Mouse (Mus musculus) inflammation-experienced regulatory T-cells, adult 16 weeks (primary cell): ENCODE results near the gene Hnrnpul1. TPM values are rescaled to one million over a fixed set of nuclear protein-coding genes. Genes with fewer than 3 reads are reported as not detected.

Experiments used
- polyA plus RNA-seq: library from polyadenylated mRNA; unstranded; fragments of 100-300 nt; shearing (Covaris generic); gene quantifications from one replicate; pipeline ENCODE4 v1.2.1, GENCODE M21; 2017

Hnrnpul1 gene
- 64.0 TPM for polyA plus RNA-seq

DNA sequence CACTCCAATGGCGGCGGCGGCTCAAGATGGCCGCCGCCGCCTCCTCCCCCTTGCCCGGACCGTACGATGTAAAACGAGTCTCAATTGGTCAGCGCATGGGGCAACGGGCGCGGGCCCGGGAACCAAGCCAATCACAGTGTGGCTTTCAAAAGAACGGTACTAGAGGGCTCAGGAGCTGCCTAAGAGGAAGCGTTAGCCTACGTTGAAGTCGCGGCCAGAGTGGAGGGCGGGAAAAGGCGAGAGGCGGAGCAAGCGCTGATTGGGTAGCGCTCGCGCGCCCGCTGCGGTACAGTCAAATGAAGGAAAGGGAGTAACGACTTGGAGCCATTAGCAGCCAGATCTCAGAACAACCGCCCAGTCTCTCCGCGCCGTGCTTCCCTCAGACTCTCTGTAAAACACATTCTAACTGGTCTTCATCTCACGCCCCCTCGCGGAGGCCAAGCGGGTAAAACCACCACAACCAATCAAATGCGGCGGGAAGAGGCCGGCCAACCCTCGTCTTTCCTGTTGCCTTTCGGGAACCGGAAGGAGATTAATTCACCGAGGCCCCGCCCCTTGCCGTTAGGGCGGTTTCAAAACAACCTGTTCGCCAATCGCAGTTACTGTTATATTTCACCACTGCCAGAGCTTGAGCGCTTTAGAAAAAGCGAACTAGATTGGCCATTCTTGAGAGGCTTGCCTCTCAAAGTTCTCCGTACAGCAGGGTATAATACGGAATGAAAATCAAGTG, at the start of gene Hnrnpul1:
Hnrnpul1 (minus strand) TSS at position 20 of the 730 bp plus-strand sequence.

DNA sequence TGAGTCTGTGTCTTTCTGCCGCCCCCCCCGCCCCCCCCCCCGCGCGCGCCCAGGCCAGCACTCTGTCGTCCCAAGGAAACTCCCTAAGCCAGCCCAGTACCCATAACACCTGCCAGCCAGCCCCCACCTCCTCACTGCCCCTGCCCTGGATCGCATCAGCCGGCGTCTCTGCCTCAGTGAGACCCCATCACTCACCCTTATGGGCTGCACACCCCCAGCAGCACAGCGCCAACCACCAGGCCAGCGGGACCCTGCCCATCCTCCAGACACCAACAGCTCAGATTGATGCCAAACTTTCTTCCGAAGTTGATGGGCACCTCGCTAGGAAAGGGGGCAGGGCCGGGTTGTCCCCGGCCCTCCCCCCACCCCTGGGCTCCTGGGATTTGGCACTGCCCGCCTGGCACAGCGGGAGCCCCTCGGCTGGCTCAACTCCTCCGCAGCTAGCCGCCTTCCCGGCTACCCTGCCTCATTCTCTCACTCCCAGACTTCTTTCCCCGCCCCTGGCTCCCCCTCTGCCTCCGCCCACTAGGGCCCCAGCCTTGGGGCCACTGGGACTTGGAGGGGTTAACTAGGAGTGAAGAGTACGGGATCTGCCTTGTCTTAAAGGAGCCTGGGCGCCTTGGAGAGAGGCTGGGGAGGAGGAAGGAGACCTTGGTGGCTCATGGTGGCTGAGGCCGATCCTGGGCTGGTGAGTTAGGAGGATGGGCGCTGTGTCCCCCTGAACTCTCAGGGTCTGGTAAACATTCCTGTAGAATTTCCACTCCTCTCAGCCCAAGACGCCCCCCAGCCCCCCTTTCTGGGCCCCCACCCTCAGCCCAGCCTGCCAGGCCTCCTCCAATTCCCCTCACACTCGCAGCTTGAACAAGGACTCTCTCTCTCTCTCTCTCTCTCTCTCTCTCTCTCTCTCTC, 33.9 kb upstream of the Hnrnpul1 start, which contains the start of gene Axl:
Axl (minus strand) TSS at position 486 of the 909 bp plus-strand sequence.

DNA sequence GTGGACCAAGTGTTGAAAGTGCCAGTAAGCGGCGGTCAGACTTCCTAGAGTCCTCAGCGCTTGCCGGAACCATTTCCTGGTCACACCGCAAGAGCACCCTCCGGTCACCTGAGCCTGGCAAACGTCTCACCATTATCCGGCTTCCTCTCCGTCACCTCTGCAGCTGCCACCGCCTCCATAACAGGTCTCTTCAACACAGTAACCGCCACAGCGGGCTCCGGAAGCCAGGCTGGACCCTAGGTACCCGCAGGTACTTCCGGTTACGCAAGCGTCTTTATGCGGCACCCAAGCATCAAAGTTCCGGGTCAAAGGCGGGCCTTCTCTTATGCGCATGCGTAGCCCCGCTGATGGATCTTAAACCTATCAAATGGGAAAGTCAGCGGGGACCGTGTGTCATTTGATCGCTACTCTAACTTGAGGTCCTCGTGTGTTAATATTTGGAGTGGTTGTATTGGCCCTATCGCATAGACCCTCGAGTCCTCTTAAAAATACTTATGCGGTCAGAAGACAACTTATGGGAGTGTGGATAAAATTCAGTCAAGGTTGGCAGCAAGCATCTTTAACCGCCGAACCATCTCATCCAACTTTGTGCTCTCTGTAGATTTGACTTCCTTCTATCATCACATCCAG, 35.7 kb downstream of the Hnrnpul1 start, which contains the start of gene Ccdc97:
Ccdc97 (minus strand) TSS at position 301 of the 630 bp plus-strand sequence.

DNA sequence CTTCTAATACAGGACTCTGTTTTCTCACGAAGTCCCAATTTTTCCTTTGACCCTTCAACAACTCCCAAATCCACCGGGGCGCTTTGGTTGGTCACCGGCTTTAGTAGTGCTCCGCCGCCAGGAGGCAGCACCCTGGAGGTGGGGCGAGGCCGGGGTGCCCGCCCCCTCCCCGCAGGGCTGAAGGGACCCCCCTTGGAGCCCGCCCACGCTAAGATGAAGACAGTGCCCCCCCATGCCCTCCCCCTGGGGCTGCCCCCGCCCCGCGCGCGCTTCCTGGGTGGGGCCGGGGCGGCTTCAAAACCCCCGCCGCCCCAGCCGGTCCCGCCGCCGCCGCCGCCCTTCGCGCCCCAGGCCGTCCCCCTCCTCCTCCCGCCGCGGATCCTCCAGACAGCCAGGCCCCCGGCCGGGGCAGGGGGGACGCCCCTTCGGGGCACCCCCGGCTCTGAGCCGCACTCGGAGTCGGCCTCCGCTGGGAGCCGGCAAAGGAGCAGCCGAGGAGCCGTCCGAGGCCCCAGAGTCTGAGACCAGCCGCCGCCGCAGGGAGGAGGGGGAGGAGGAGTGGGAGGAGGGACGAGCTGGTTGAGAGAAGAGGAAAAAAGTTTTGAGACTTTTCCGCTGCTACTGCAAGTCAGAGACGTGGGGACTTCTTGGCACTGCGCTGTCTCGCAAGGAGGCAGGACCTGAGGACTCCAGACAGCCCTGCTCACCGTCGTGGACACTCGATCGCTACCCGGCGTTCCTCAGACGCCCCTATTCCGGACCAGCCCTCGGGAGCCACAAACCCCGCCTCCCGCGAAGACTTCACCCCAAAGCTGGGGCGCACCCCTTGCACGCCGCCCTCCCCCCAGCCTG, 67.7 kb downstream of the Hnrnpul1 start, which contains the start of gene Tgfb1:
Tgfb1 (plus strand) TSS at position 323 of the 852 bp plus-strand sequence.

DNA sequence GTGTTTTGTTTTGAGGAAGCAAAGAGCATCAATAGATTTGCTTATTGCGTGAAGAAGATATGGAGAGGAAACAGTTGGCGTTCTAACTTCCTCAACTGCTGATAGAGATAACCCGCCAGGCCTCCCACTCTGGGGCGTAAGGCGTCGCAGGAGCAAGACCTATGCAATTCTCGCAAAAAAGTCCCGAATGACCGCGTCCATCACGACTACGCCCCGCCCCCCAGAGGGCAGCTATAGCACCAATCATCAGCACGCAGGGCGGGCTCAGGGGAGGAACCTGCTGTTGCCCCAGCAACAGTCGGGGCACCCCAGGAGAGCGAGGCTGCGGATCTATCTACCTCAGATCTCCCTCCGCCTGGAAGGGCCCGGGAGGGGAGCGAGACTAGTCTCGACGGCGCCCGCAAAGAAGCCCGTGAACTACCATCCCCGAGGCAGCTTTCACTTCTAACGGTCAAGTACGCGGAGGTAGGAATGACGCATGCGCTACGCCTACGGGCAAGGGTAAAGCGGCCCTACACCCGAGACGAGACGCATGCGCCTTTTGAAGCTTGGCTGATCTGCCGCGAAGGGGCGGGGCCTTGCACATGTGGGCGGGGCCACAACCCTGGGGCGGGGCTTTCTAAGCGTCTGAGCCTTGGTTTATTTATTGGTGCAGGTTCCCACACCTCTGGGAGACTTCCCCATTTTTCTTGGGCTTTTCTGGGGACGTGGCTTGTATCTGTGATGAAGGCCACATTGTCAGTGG, 73.9 kb downstream of the Hnrnpul1 start, which contains the start of gene B9d2:
B9d2 (plus strand) TSS at position 267 of the 745 bp plus-strand sequence.

DNA sequence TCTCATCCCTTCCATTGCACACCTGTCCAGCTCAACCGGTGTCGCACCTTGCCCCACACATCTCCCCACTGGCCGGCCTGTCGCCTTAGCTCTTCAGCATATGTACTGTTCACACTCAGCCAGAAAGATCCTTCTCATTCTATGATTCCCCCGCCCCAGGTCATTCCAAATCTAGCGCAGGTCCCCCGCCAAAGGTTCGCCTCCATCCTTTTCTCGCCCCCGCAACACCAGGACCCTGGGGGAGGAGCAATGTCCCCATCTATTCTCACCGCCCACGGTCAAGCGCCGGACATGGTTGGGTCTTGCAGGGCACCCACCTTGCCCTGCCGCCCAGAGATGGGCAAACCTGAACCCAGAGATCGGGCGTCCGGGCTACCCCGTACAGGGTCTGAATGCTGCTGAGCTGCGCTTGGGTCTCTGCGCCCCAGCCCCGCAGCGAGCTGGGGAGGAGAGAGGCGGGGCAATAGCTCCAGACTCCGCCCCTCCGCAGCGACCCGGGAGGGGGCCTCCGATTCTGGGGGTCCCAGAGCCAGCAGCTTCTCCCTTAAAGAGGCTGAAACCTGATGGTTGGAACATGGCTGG, 79.7 kb downstream of the Hnrnpul1 start, which contains the start of gene Tmem91:
Tmem91 (minus strand) TSS at position 448 of the 582 bp plus-strand sequence.

Other genes with a start within 250 kb of the Hnrnpul1 start
- gene Ceacam2, start 214.9 kb downstream of the Hnrnpul1 start, polyA plus RNA-seq, result not detected
- not detected for gene Erich4, start 138.9 kb downstream of the Hnrnpul1 start, polyA plus RNA-seq
- gene Dmac2, start 135.3 kb downstream of the Hnrnpul1 start, polyA plus RNA-seq, result 78.3 TPM
- gene B3gnt8, start 128.1 kb downstream of the Hnrnpul1 start, polyA plus RNA-seq, result 0.84 TPM
- gene Bckdha, start 95.8 kb downstream of the Hnrnpul1 start, polyA plus RNA-seq, result 58.4 TPM
- 124 TPM for gene Exosc5, start 95.6 kb downstream of the Hnrnpul1 start, polyA plus RNA-seq
- 5.8 TPM for gene Tmem91, start 79.6 kb downstream of the Hnrnpul1 start, polyA plus RNA-seq
- gene B9d2, start 74.0 kb downstream of the Hnrnpul1 start, polyA plus RNA-seq, result 57.4 TPM
- 74.0 TPM for gene Tgfb1, start 67.8 kb downstream of the Hnrnpul1 start, polyA plus RNA-seq
- 78.0 TPM for gene Ccdc97, start 35.7 kb downstream of the Hnrnpul1 start, polyA plus RNA-seq
- 66.4 TPM for gene Axl, start 33.9 kb upstream of the Hnrnpul1 start, polyA plus RNA-seq
- 5.8 TPM for gene Cyp2s1, start 62.2 kb upstream of the Hnrnpul1 start, polyA plus RNA-seq
- gene Cyp2b10, start 142.9 kb upstream of the Hnrnpul1 start, polyA plus RNA-seq, result not detected